Mouse (Mus musculus): ENCODE measurements at regions not wholly inside any gene's neighbourhood (a gene's known extent, or its start where the extent isn't known, plus 50 kb on each side); places are given as distances from the start of the nearest gene placed in this dataset.

GRCm38 (mm10) chr15:85660528-85661392, 74.0 kb upstream of the Ppara start:
- no peak for TF ChIP-seq CTCF (IDR thresholded peaks at IDR 0.05; ENCODE audit: low read depth)
- DNase-seq (no peak), ATAC-seq (ENCODE audit: insufficient read depth) (no peak)
- Histone ChIP-seq H3K9me3 (ENCODE audit: low read depth, low read length) (no peaks in the 10 kb centered on the region), H3K27ac (ENCODE audit: low read depth) (no peak overlapping the region), H3K27me3 (ENCODE audit: insufficient read depth, low read length) (0 out of 2 replicates have a peak, but pooled peaks cover 17% of the 10 kb centered on the region), H3K9ac (no peak overlapping the region), H3K4me1 (ENCODE audit: insufficient read depth) (peaks cover 4% of the 10 kb centered on the region; the same call in 1 of the 2 replicates), H3K4me2 (no peak overlapping the region), H3K36me3 (ENCODE audit: insufficient read depth) (peaks cover 13% of the 10 kb centered on the region; the same call in 1 of the 2 replicates), H3K4me3 (ENCODE audit: low read depth, low read length) (no peak overlapping the region)
- 20% methylated on average over 45 of the region's 45 CpGs for WGBS

DNA sequence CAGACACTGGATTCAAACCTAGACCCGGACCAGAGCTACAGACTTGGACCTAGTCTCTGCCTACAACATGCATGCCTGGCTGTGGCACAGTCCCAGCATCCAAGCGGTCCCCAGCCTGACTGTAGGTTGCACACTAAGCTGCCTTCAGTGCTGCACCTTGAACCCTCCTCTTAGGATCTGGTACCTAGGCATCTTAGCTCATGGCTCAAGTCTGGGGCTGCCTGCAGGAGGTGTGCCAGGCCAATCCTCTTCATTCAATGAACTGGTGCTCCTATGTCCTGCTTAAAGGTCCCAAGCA, 73.4 kb upstream of the Ppara start:
- WGBS = 85% methylated on average over 2 of the region's 2 CpGs
- Histone ChIP-seq H3K4me1 (ENCODE audit: insufficient read depth) (no peaks in the 10 kb centered on the region), H3K36me3 (ENCODE audit: insufficient read depth) (peaks cover 13% of the 10 kb centered on the region; the same call in 1 of the 2 replicates), H3K27ac (ENCODE audit: low read depth) (no peak overlapping the region), H3K9me3 (ENCODE audit: low read depth, low read length) (no peaks in the 10 kb centered on the region), H3K9ac (no peak overlapping the region), H3K27me3 (ENCODE audit: insufficient read depth, low read length) (peaks cover 18% of the 10 kb centered on the region; the same call in 1 of the 2 replicates), H3K4me3 (ENCODE audit: low read depth, low read length) (no peak overlapping the region), H3K4me2 (no peak overlapping the region)
- TF ChIP-seq CTCF (IDR thresholded peaks at IDR 0.05; ENCODE audit: low read depth) = no peak
- ATAC-seq (ENCODE audit: insufficient read depth) (no peak), DNase-seq (no peak)

- Histone ChIP-seq H3K27me3 (ENCODE audit: insufficient read depth, low read length) (peaks cover 22% of the 10 kb centered on the region; the same call in 1 of the 2 replicates), H3K36me3 (ENCODE audit: insufficient read depth) (peaks cover 13% of the 10 kb centered on the region; the same call in 1 of the 2 replicates), H3K9me3 (ENCODE audit: low read depth, low read length) (no peaks in the 10 kb centered on the region), H3K9ac (no peak overlapping the region), H3K4me1 (ENCODE audit: insufficient read depth) (no peaks in the 10 kb centered on the region), H3K4me2 (no peak overlapping the region), H3K4me3 (ENCODE audit: low read depth, low read length) (no peak overlapping the region), H3K27ac (ENCODE audit: low read depth) (no peak overlapping the region)
- DNase-seq (no peak), ATAC-seq (ENCODE audit: insufficient read depth) (no peak)
- TF ChIP-seq CTCF (IDR thresholded peaks at IDR 0.05; ENCODE audit: low read depth) = no peak
- WGBS = 92% methylated on average over 5 of the region's 5 CpGs
These were observed 73.0 kb upstream of the Ppara start for GRCm38 (mm10) chr15:85661771-85662170.

DNA sequence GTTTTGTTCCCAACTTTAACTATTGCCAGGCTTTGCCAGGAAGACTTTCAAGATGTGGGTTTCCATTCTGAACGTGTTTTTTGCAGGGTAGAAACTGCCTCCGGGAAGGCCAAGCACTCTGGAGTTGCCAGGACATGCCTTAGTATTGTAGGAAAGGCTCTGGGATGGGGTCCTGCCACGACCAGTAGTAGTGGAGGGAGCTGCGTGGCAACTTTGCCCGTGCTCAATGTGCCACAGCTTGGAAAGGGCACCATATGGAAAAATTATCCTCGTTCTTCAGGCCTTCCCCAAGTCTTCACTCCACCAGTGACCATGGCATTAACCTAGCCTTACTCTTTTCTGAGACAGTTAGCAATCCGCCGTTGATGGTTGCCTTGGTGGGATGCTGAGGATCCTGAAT, 72.5 kb upstream of the Ppara start:
- 83% methylated on average over 8 of the region's 8 CpGs for WGBS
- Histone ChIP-seq H3K4me1 (ENCODE audit: insufficient read depth) (no peaks in the 10 kb centered on the region), H3K4me3 (ENCODE audit: low read depth, low read length) (no peak overlapping the region), H3K4me2 (no peak overlapping the region), H3K36me3 (ENCODE audit: insufficient read depth) (peaks cover 13% of the 10 kb centered on the region; the same call in 1 of the 2 replicates), H3K9me3 (ENCODE audit: low read depth, low read length) (no peaks in the 10 kb centered on the region), H3K27me3 (ENCODE audit: insufficient read depth, low read length) (peaks cover 22% of the 10 kb centered on the region; the same call in 1 of the 2 replicates), H3K27ac (ENCODE audit: low read depth) (no peak overlapping the region), H3K9ac (no peak overlapping the region)
- DNase-seq (no peak), ATAC-seq (ENCODE audit: insufficient read depth) (no peak)
- no peak for TF ChIP-seq CTCF (IDR thresholded peaks at IDR 0.05; ENCODE audit: low read depth)

DNA sequence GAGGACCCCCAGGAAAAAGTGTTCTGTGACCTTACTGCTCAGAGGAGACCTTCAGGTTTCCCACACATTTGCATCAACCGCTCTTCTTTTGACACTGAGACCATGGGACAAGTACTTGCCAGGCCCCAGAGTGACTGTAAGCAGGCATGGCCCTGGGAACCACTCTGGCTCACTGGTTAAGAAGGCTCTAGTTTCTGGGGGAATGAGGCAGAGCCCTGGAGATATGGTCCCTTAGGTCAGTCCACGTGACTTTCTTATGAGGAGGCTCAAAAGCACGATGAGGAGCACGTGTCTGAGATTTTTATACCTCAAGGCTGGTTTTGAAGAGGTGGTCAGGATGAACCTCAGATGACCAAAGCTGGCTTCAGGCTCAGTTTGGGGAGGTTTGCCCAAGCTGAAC, 72.1 kb upstream of the Ppara start:
- no peak overlapping the region for H3K27ac ChIP-seq (ENCODE audit: low read depth)
- no peak for ATAC-seq (ENCODE audit: insufficient read depth)
- 0 out of 2 replicates have a peak, but pooled peaks cover 9% of the 10 kb centered on the region for H3K36me3 ChIP-seq (ENCODE audit: insufficient read depth)
- H3K27me3 ChIP-seq (ENCODE audit: insufficient read depth, low read length) = peaks cover 22% of the 10 kb centered on the region; the same call in 1 of the 2 replicates
- no peak overlapping the region for H3K4me3 ChIP-seq (ENCODE audit: low read depth, low read length)
- H3K9me3 ChIP-seq (ENCODE audit: low read depth, low read length) = no peaks in the 10 kb centered on the region
- no peak for DNase-seq
- no peak overlapping the region for H3K4me2 ChIP-seq
- no peaks in the 10 kb centered on the region for H3K4me1 ChIP-seq (ENCODE audit: insufficient read depth)
- H3K9ac ChIP-seq = no peak overlapping the region
- TF ChIP-seq CTCF (IDR thresholded peaks at IDR 0.05; ENCODE audit: low read depth) = no peak
- 82% methylated on average over 4 of the region's 4 CpGs for WGBS

DNA sequence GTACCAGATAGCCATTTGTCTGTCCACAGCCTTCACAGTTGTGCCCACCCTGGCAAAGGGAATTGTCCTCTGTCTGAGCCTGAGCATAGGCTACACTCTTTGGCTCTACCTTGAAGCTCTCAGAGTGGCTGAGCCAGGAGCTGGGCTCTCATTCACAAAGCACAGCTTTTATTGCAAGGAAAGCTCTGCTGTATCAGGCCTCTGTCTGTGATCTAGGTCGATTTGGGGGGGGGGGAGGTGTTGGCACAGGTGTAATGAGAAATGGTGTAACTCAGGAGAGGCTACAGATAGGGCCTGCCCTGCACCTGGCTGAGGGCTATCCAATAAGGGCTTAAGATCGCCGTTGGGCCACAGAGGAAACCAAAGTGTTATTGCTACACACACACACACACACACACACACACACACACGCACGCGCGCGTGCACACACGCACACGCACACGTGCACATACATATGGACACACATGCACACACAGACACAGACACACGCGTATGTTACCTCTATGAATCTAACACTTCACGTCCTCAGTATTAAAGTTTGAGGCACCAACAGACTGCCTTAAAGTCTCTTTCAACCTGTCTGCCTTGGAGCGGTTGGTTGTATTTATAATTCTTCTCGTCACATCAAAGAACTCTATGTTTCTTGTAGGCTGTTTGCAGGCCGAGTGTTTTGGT, 70.9 kb upstream of the Ppara start:
- DNase-seq = no peak
- no peak overlapping the region for H3K4me3 ChIP-seq (ENCODE audit: low read depth, low read length)
- no peak overlapping the region for H3K4me2 ChIP-seq
- H3K9ac ChIP-seq = no peak overlapping the region
- H3K27ac ChIP-seq (ENCODE audit: low read depth) = no peak overlapping the region
- peaks cover 22% of the 10 kb centered on the region; the same call in 1 of the 2 replicates for H3K27me3 ChIP-seq (ENCODE audit: insufficient read depth, low read length)
- no peak for TF ChIP-seq CTCF (IDR thresholded peaks at IDR 0.05; ENCODE audit: low read depth)
- no peaks in the 10 kb centered on the region for H3K9me3 ChIP-seq (ENCODE audit: low read depth, low read length)
- 85% methylated on average over 17 of the region's 17 CpGs for WGBS
- H3K4me1 ChIP-seq (ENCODE audit: insufficient read depth) = no peaks in the 10 kb centered on the region; the same call in 1 of the 2 replicates
- no peak for ATAC-seq (ENCODE audit: insufficient read depth)
- 0 out of 2 replicates have a peak, but pooled peaks cover 8% of the 10 kb centered on the region for H3K36me3 ChIP-seq (ENCODE audit: insufficient read depth)

GRCm38 (mm10) chr15:85664432-85664828, 70.4 kb upstream of the Ppara start:
- peaks cover 22% of the 10 kb centered on the region; the same call in 1 of the 2 replicates for H3K27me3 ChIP-seq (ENCODE audit: insufficient read depth, low read length)
- 0 out of 2 replicates have a peak, but pooled peaks cover 8% of the 10 kb centered on the region for H3K36me3 ChIP-seq (ENCODE audit: insufficient read depth)
- H3K4me3 ChIP-seq (ENCODE audit: low read depth, low read length) = no peak overlapping the region
- H3K9me3 ChIP-seq (ENCODE audit: low read depth, low read length) = no peaks in the 10 kb centered on the region
- DNase-seq (no peak), ATAC-seq (ENCODE audit: insufficient read depth) (no peak)
- no peak for TF ChIP-seq CTCF (IDR thresholded peaks at IDR 0.05; ENCODE audit: low read depth)
- H3K4me1 ChIP-seq (ENCODE audit: insufficient read depth) = no peaks in the 10 kb centered on the region; the same call in 1 of the 2 replicates
- WGBS = 70% methylated on average over 10 of the region's 10 CpGs
- H3K4me2 ChIP-seq = no peak overlapping the region
- no peak overlapping the region for H3K27ac ChIP-seq (ENCODE audit: low read depth)
- no peak overlapping the region for H3K9ac ChIP-seq

Data from lung, embryonic 14.5 days (tissue).